Mouse (Mus musculus): ENCODE measurements around the gene Rasl10b.

The Rasl10b gene

GRCm38 (mm10) chr11:83432533-83432932, 23.6 kb downstream of the Rasl10b start:
- no peak for DNase-seq (ENCODE audit: low read depth, low spot score)

GRCm38 (mm10) chr11:83437377-83437776, 28.4 kb downstream of the Rasl10b start, which contains the start of gene 1700020L24Rik:
1700020L24Rik (plus strand) TSS chr11:83437677.
- DNase-seq (ENCODE audit: low read depth, low spot score), result no peak

DNA sequence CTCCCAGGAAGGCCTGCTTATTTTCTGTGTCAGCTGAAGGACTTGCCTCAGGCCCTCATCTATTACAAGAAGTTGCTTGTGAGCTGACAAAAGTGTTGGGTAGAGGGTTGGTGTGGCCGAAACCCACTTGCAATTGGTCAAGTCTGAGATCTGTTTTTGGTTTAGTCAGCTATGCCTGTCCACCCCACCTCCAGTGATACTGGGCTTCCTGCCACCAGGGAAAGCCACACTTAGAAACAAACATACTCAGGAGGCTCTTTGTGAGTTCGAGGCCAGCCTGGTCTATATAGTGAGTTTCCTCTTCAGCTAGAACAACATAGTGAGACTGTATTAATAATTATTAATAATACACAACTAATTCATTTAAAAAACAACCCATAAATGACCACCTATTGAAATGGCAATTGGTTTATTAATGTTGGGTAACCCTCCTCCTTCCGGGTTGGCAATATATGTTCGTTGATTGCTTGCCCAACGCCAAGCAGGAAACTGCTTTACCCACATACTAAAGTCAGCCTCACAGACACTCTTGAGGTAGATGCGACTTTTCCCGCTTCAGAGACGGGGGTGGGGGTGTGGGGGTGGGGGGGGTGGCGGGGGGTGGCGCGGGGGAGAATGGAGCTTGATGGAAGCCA, 30.6 kb downstream of the Rasl10b start:
- DNase-seq (ENCODE audit: low read depth, low spot score), result peak; percentile 44

- peak; percentile 90 for DNase-seq (ENCODE audit: low read depth, low spot score)
These were observed 31.4 kb downstream of the Rasl10b start for GRCm38 (mm10) chr11:83440081-83441064.

GRCm38 (mm10) chr11:83441235-83441634, 32.3 kb downstream of the Rasl10b start:
- peak; percentile 34 for DNase-seq (ENCODE audit: low read depth, low spot score)

DNA sequence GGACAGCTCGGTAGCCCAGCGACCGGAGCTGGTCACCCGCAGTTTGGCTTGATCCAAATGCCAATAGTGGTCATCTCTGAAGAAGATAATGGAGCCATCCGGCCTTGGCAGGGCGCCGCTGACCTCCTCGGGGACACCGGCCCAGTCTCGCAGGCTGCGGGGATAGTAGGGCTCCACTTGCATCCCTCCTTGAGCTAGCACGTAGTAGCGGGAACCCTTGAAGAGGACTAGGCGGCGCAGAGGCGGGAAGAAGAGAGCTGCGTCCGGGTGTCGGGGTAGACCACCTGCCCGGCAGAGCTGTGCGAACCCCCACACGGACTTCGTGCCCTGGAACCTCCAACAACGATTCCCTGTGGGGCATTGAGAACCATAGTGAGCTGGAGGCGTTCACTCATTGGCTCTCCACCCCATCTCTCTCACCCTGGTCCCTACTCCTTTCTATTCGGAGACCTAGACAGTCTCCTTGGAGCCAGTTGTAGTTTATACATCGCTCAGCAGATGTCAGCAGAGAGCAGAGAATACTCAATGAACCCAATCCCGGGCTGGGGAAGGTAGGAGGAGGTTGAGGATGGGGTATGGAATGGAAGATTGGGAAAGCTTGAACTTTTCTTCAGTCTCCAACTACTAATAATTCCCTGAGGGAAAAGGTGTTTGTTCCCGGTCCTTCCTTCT, 33.8 kb downstream of the Rasl10b start:
- peak; percentile 87 for DNase-seq (ENCODE audit: low read depth, low spot score)

DNA sequence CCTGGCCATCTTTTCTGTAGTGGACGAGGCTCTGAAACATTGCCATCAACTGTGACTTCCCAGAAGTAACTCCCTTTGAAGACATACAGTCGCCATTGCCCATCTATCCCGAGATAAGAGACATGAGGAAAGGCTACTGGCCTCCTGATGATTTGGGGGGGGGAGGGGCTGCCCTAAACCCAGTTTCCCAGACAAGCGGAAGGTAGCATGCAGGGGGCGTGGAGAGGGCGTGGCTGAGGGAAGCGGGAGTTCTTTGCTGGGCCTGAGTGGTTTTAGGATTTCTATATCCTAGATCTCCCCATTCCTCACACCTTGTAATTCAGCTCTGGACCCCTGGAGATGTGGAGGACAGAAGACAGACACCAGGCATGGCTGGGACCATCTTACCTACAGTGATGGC, 34.9 kb downstream of the Rasl10b start:
- no peak for DNase-seq (ENCODE audit: low read depth, low spot score)

DNA sequence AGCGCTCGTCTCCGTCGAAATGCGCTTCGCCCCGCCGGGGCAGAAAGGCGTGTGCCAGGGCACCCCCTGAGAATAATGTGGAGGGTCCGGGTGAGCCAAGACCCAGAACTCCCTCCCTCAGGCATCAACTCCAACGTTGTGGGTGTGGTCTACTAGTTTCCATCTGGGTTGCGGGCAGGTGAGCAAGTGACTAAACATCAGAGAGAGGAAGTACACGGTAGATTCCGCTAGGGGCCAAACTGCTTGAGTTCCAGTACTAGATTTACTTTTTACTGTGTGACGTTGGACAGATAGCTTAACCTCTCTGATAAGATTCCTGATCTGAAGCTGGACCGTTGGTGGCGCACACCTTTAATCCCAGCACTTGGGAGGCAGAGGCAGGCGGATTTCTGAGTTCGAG, 36.1 kb downstream of the Rasl10b start:
- no peak for DNase-seq (ENCODE audit: low read depth, low spot score)

GRCm38 (mm10) chr11:83447612-83448011, 38.7 kb downstream of the Rasl10b start:
- DNase-seq (ENCODE audit: low read depth, low spot score), result peak; percentile 49

GRCm38 (mm10) chr11:83448021-83448926, 39.3 kb downstream of the Rasl10b start:
- DNase-seq (ENCODE audit: low read depth, low spot score), result peak; percentile 86

DNA sequence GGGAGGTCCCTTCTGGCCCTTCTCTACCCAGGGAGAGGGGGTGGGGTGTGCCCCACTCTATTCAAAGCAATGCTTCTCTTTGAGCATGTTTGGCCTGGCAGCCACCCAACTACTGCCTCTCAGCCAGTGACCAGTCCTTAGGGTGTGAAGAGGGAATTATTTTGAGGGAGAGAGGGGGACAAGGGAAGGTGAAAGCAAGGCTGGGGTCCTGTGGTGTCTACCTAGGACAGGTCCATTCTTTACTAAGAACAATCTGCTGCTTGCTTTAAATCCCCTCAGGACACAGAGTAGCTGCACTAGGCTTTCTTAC, 39.9 kb downstream of the Rasl10b start:
- DNase-seq (ENCODE audit: low read depth, low spot score), result peak; percentile 57

DNA sequence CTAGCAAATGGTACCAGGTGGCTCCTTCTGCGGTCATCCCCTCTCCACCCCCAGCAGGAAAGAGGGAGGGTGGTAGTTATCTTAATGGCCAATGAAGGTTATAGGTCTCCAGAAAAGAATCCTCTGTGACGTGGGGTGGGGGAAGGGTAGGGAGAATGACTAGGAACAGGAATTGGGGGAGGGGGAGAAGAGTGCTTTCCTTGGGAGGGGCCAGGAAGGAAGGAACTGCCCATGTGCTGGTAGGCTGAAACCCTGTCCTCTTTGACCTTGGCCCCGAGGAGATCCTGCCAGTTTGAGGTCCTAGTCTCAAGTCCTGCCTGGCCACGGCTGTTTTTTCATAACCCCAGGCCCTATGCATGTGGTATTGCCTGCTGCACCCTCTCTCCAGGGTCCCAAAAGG, 40.4 kb downstream of the Rasl10b start:
- DNase-seq (ENCODE audit: low read depth, low spot score), result no peak

DNA sequence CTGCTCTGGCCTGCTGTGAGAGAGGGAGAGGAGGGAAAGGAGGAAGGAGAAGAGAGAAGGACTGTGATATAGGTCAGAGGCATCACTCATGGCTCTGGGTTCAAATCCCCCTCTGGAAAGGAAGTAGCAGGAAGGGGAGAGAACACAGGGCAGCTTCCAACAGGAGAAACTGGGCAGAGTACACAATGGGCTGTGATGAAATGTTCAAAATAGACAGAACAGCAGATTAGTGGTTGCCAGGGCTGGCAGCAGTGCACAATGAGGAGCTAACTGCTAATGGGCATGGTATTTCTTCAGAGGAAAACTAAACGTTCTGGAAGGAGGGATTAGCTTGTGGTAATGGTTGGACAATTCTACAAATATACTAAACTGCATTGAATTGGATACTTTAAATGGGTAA, 41.6 kb downstream of the Rasl10b start:
- no peak for DNase-seq (ENCODE audit: low read depth, low spot score)

DNA sequence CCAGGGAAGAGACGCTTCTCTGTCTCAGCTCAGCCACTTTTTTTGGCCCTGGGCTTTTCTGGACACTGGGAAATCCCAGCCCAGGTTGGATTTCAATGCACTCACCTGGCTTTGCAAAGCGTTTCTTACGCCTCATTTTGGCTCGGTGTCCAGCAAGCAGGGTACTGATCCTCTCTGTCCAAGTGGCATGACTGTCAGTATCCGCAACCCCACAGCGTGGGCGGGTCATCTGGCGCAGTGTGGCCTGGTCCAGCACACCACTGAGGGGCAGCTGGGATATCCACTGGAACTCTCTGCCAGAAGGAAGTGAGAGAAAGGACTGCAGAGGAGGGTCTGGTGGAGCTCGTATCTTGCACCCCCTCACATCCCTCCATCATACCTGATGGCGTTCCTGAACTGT, 42.3 kb downstream of the Rasl10b start:
- DNase-seq (ENCODE audit: low read depth, low spot score), result no peak

DNA sequence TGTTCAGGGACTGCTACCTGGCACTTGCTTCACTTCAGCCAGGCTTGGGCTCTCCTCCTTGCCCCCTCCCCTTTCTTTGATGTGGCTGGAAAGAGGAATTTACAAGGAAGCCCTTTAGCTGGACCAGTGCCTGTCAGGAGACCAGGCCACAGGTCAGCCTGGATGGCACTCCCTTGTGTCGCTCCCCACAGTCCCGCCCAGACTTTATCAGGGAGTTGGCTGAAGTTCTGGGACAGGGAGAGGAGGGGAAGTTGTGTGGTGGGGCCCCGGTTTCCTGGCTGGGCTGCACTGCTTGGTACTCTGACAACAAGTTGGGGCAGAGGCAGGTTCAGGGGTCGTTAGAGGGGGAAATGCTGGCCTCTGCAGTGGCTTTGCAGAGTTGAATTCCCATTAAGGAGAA, 45.6 kb downstream of the Rasl10b start:
- DNase-seq (ENCODE audit: low read depth, low spot score), result peak; percentile 27

DNA sequence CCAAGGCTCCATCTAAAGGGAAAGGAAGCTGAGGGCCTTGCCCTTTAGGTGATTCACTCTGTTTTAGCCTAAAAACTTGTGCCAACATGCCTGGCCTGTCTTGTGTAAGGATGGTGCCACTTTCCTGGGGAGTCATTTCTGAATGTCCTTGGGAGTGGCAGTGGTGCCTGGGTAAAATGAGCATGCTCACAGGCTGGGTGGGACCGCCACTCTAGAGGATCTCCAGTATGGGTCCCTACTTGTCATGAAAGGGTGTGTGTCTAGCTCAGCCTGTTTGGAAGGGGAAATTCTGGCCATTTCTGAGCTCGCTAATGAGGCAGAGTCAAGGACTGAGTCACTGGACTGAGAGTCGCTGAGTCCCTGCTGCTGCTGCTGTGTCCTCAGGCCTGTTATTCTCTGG, 46.7 kb downstream of the Rasl10b start:
- peak; percentile 49 for DNase-seq (ENCODE audit: low read depth, low spot score)

DNA sequence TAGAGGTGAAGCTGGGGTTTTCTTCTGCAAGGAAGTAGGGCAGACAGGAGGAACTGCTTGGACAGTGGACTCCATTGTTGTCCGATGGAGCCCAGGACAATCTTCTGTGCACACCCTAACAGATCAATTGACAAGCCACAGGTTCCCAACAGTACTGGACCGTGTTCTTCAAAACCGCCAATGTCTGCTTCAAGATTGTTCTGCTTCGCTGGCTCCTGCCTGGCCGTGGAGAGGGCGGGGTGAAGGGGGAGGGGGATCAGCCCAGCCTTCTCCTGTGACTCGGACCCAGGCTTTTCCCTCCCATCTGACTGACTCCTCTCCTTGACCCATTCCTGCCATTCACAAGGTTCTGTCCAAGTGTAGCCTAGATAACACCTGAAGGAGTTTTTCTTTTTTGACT, 48.3 kb downstream of the Rasl10b start:
- no peak for DNase-seq (ENCODE audit: low read depth, low spot score)

DNA sequence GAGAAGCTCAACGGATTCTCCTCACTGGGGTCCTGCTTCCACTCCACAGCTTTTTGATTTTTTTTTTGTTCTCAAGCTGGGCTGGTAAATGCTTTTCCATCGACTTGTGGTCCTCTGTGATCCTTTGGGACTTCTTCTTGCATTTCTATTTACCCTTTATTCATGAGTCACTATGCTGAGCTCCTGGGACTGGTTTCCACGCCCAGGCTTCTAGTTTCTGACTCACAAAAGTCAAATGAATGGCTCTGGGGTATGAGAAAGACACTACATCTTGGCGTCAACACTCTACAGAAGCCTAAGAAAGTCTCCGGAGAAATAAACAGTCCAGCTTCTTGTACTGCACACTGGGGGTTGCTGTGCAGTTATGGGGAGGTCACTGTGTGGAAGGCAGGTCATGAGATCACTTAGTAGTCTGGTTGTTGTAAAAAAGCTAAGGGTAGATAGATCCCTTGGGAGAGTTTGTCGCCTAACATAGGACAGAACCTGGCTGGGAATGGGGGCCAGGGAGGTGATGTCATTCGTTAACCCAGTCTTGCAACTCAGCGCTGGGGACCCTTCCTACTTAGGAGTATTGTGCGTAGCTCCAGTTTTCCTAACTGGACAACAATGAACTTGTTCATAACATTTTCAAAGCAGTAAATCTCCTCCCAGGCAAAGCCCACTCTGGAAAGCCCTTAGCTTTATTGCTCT, 49.1 kb downstream of the Rasl10b start:
- DNase-seq (ENCODE audit: low read depth, low spot score), result peak; percentile 96

DNA sequence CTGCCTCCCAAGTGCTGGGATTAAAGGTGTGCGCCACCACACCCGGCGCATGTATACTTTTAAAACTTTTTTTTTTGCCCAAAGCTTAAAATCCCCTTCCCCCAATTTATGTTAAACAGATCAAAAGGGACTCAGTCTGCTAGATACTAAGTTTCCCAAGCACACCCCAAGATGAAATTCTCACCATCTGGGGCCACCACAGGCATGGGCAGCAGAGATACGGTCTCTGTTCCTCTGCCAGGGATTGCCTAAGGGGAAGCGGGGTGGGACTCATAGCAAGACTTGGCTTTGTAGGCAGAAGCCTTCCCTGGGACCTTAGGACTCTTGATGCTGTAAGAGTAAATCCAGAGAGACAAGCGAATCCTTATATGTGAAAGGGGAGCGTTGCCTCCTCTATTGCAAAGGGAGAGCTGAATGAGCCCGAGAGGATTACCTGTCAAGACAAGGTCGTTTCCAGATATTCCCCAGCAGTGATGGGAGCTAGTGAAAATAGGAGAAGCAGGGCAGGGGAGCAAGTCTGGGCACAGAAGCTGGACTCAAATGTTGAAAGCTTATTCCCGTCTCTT, 52.6 kb downstream of the Rasl10b start:
- no peak for DNase-seq (ENCODE audit: low read depth, low spot score)

- DNase-seq (ENCODE audit: low read depth, low spot score), result peak; percentile 59
These were observed 53.8 kb downstream of the Rasl10b start, which contains the start of gene Mmp28 for GRCm38 (mm10) chr11:83462711-83463244. Mmp28 (minus strand) TSS chr11:83463071.

All from 3T3-L1 (cell line).